Comparison of ENCODE assay signal across 19 mouse cellular contexts in the genomic region with DNA sequence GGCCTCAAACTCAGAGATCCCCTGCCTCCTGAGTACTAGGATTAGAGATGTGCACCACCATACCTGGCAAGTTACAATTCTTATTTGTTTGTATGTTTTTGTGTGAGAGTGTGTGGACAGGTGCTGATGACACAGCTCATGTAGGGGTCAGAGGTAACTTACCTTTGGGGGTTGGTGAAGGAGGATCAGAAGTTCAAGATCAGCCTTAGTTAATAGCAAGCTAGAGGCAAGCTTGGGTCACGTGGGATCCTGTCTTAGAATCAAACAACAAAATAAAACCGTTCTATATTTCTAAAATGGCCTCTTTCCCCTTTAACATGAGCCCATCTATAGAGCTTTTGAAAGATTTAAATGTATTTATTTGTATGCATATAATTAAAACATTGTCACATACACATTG. TPM values are rescaled to one million over a fixed set of nuclear protein-coding genes. Genes with fewer than 3 reads are reported as not detected.
DNase-seq lines count a peak whose midpoint lies in the region; ATAC-seq and TF ChIP-seq lines count a peak whose summit lies in the region.
"Had no signal": no experiment of that assay in that cellular context is flagged by ENCODE, and none has a peak within 500 bp of the region (broad histone marks: within the 10 kb centered on the region; RNA-seq: fewer than 3 reads in every experiment).

No protein-coding gene starts in this region.

- no peaks in the 10 kb centered on the region for H3K36me3 ChIP-seq in forebrain, embryonic 11.5 days (ENCODE audit: control insufficient read depth, insufficient read depth, low read length)
- no peaks in the 10 kb centered on the region for H3K36me3 ChIP-seq in forebrain, embryonic 12.5 days (replicated peaks)
- no peaks in the 10 kb centered on the region for H3K36me3 ChIP-seq in hindbrain, embryonic 13.5 days
- no peaks in the 10 kb centered on the region for H3K36me3 ChIP-seq in hindbrain, embryonic 10.5 days
- H3K36me3 ChIP-seq in midbrain, embryonic 11.5 days (ENCODE audit: control insufficient read depth, insufficient read depth, low read length): no peaks in the 10 kb centered on the region
- no peaks in the 10 kb centered on the region for H3K36me3 ChIP-seq in midbrain, postnatal 0 days (ENCODE audit: insufficient read depth, low read length)
- H3K36me3 ChIP-seq: embryonic facial prominence, embryonic 10.5 days; embryonic facial prominence, embryonic 15.5 days; heart, embryonic 13.5 days; lung, embryonic 15.5 days; stomach, embryonic 15.5 days had no signal

- H3K4me1 ChIP-seq in forebrain, embryonic 11.5 days (replicated peaks; ENCODE audit: control insufficient read depth, insufficient read depth, low read length): no peaks in the 10 kb centered on the region
- H3K4me1 ChIP-seq in forebrain, embryonic 12.5 days: no peaks in the 10 kb centered on the region
- no peaks in the 10 kb centered on the region; the same call in 1 of the 2 replicates for H3K4me1 ChIP-seq in hindbrain, embryonic 13.5 days (replicated peaks)
- no peaks in the 10 kb centered on the region; the same call in 1 of the 2 replicates for H3K4me1 ChIP-seq in hindbrain, embryonic 10.5 days (replicated peaks)
- H3K4me1 ChIP-seq in midbrain, embryonic 11.5 days (ENCODE audit: control insufficient read depth, insufficient read depth, low read length): no peaks in the 10 kb centered on the region
- no peaks in the 10 kb centered on the region for H3K4me1 ChIP-seq in midbrain, postnatal 0 days (ENCODE audit: insufficient read depth, low read length)
- H3K4me1 ChIP-seq: embryonic facial prominence, embryonic 15.5 days; lung, embryonic 15.5 days; stomach, embryonic 15.5 days had no signal

- no peak overlapping the region for H3K27ac ChIP-seq in forebrain, embryonic 11.5 days (ENCODE audit: low read depth, low read length)
- no peak overlapping the region for H3K27ac ChIP-seq in forebrain, embryonic 12.5 days
- H3K27ac ChIP-seq in hindbrain, embryonic 13.5 days: no peak overlapping the region
- no peak overlapping the region for H3K27ac ChIP-seq in hindbrain, embryonic 10.5 days
- H3K27ac ChIP-seq in midbrain, embryonic 11.5 days (ENCODE audit: low read depth, low read length): no peak overlapping the region
- H3K27ac ChIP-seq in midbrain, postnatal 0 days (ENCODE audit: low read depth, low read length): no peak overlapping the region
- H3K27ac ChIP-seq: embryonic facial prominence, embryonic 10.5 days; embryonic facial prominence, embryonic 15.5 days; gastrocnemius, adult 2 months; heart, adult 2 months; heart, embryonic 13.5 days; kidney, postnatal 0 days; lung, embryonic 15.5 days; stomach, embryonic 15.5 days had no signal

- no peak overlapping the region for H3K4me2 ChIP-seq in forebrain, embryonic 11.5 days (ENCODE audit: low read depth, low read length, severe bottlenecking)
- H3K4me2 ChIP-seq in forebrain, embryonic 12.5 days: no peak overlapping the region
- H3K4me2 ChIP-seq in hindbrain, embryonic 13.5 days: no peak overlapping the region
- H3K4me2 ChIP-seq in midbrain, embryonic 11.5 days: no peak overlapping the region
- H3K4me2 ChIP-seq in midbrain, postnatal 0 days (ENCODE audit: low read depth, low read length, poor library complexity, severe bottlenecking): no peak overlapping the region
- H3K4me2 ChIP-seq: embryonic facial prominence, embryonic 15.5 days; heart, embryonic 13.5 days; lung, embryonic 15.5 days; stomach, embryonic 15.5 days had no signal

- no peak overlapping the region for H3K4me3 ChIP-seq in forebrain, embryonic 11.5 days (ENCODE audit: low read depth, low read length)
- no peak overlapping the region for H3K4me3 ChIP-seq in forebrain, embryonic 12.5 days (replicated peaks)
- H3K4me3 ChIP-seq in hindbrain, embryonic 13.5 days: no peak overlapping the region
- H3K4me3 ChIP-seq in hindbrain, embryonic 10.5 days: no peak overlapping the region
- H3K4me3 ChIP-seq in midbrain, embryonic 11.5 days (ENCODE audit: low read depth, low read length): no peak overlapping the region
- H3K4me3 ChIP-seq in midbrain, postnatal 0 days (ENCODE audit: low read depth, low read length): no peak overlapping the region
- H3K4me3 ChIP-seq: embryonic facial prominence, embryonic 10.5 days; embryonic facial prominence, embryonic 15.5 days; gastrocnemius, adult 2 months; heart, adult 2 months; heart, embryonic 13.5 days; lung, embryonic 15.5 days; megakaryocyte, embryonic 14.5 days; stomach, embryonic 15.5 days had no signal

- no peak for TF ChIP-seq CTCF in midbrain, postnatal 0 days (IDR thresholded peaks at IDR 0.05)

- H3K9me3 ChIP-seq in forebrain, embryonic 11.5 days (ENCODE audit: control insufficient read depth, low read length): no peaks in the 10 kb centered on the region
- no peaks in the 10 kb centered on the region for H3K9me3 ChIP-seq in forebrain, embryonic 12.5 days
- H3K9me3 ChIP-seq in hindbrain, embryonic 13.5 days: no peaks in the 10 kb centered on the region
- peaks cover 3% of the 10 kb centered on the region; the same call in 1 of the 2 replicates for H3K9me3 ChIP-seq in hindbrain, embryonic 10.5 days
- no peaks in the 10 kb centered on the region for H3K9me3 ChIP-seq in midbrain, embryonic 11.5 days (ENCODE audit: control insufficient read depth, low read length)
- no peaks in the 10 kb centered on the region for H3K9me3 ChIP-seq in midbrain, postnatal 0 days (ENCODE audit: low read length)
- H3K9me3 ChIP-seq: embryonic facial prominence, embryonic 10.5 days; embryonic facial prominence, embryonic 15.5 days; lung, embryonic 15.5 days; megakaryocyte, embryonic 14.5 days; stomach, embryonic 15.5 days had no signal

- no peak overlapping the region for H3K9ac ChIP-seq in forebrain, embryonic 11.5 days (ENCODE audit: low read length)
- H3K9ac ChIP-seq in forebrain, embryonic 12.5 days: no peak overlapping the region
- no peak overlapping the region for H3K9ac ChIP-seq in hindbrain, embryonic 13.5 days
- no peak overlapping the region for H3K9ac ChIP-seq in midbrain, embryonic 11.5 days (ENCODE audit: low read length)
- no peak overlapping the region for H3K9ac ChIP-seq in midbrain, postnatal 0 days (replicated peaks; ENCODE audit: low read length, poor library complexity, severe bottlenecking)
- H3K9ac ChIP-seq: embryonic facial prominence, embryonic 15.5 days; heart, embryonic 13.5 days; lung, embryonic 15.5 days; stomach, embryonic 15.5 days had no signal

- DNase-seq in forebrain, embryonic 11.5 days (ENCODE audit: low spot score): no peak
- DNase-seq in hindbrain, embryonic 10.5 days (ENCODE audit: low spot score): no peak
- no peak for DNase-seq in midbrain, embryonic 11.5 days (ENCODE audit: low spot score, missing footprints)
- DNase-seq in midbrain, postnatal 0 days (ENCODE audit: low spot score): no peak
- DNase-seq in lung, postnatal 4 days: no peak
- DNase-seq: adrenal gland, adult 8-10 months had no signal

- 21% methylated on average over 2 of the region's 2 CpGs for WGBS in forebrain, embryonic 11.5 days
- WGBS in forebrain, embryonic 12.5 days: 28% methylated on average over 2 of the region's 2 CpGs
- WGBS in hindbrain, embryonic 13.5 days: 25% methylated on average over 2 of the region's 2 CpGs
- 24% methylated on average over 2 of the region's 2 CpGs for WGBS in hindbrain, embryonic 10.5 days
- 18% methylated on average over 2 of the region's 2 CpGs for WGBS in midbrain, embryonic 11.5 days
- WGBS in midbrain, postnatal 0 days: 31% methylated on average over 2 of the region's 2 CpGs

- peak; percentile 6; the same call in 1 of the 2 replicates for ATAC-seq in forebrain, embryonic 11.5 days (replicated peaks; ENCODE audit: low FRiP score)
- ATAC-seq in forebrain, embryonic 12.5 days (ENCODE audit: low FRiP score): no peak
- peak; percentile 8; the same call in 1 of the 2 replicates for ATAC-seq in hindbrain, embryonic 13.5 days (ENCODE audit: low FRiP score)
- ATAC-seq in midbrain, embryonic 11.5 days (ENCODE audit: low FRiP score): peak; percentile 31
- ATAC-seq in midbrain, postnatal 0 days (ENCODE audit: low FRiP score): no peak
- ATAC-seq in erythroblast, adult 5-6 weeks (replicated peaks; ENCODE audit: low FRiP score, poor library complexity, severe bottlenecking): peak; percentile 31; the same call in 1 of the 2 replicates

- H3K27me3 ChIP-seq in forebrain, embryonic 11.5 days (ENCODE audit: control insufficient read depth, insufficient read depth, low read length): no peaks in the 10 kb centered on the region
- no peaks in the 10 kb centered on the region for H3K27me3 ChIP-seq in forebrain, embryonic 12.5 days
- no peaks in the 10 kb centered on the region for H3K27me3 ChIP-seq in hindbrain, embryonic 13.5 days
- H3K27me3 ChIP-seq in hindbrain, embryonic 10.5 days (ENCODE audit: insufficient read depth, poor library complexity, severe bottlenecking): no peaks in the 10 kb centered on the region
- H3K27me3 ChIP-seq in midbrain, embryonic 11.5 days (ENCODE audit: control insufficient read depth, insufficient read depth, low read length): no peaks in the 10 kb centered on the region
- H3K27me3 ChIP-seq in midbrain, postnatal 0 days (ENCODE audit: insufficient read depth, low read length): no peaks in the 10 kb centered on the region
- H3K27me3 ChIP-seq: CH12.LX; embryonic facial prominence, embryonic 15.5 days; heart, embryonic 13.5 days; lung, embryonic 15.5 days; megakaryocyte, embryonic 14.5 days; stomach, embryonic 15.5 days had no signal

RNA-seq across cellular contexts. Expression of a gene that starts 9.0 kb away (rescaled TPM):
- polyA plus RNA-seq in forebrain, embryonic 11.5 days (2014; fragmentation: Nextera tagmentation; extraction: Ambion mirVana): 34.3 and 35.3 TPM in 2 replicates
- polyA plus RNA-seq in forebrain, embryonic 12.5 days (2016; fragmentation: Nextera tagmentation; extraction: Ambion mirVana): 22.8 and 24.7 TPM in 2 replicates
- 12.1 and 12.7 TPM in 2 replicates for polyA plus RNA-seq in hindbrain, embryonic 13.5 days (2015; fragmentation: Nextera tagmentation; extraction: Ambion mirVana)
- polyA plus RNA-seq in hindbrain, embryonic 10.5 days (2016; fragmentation: Nextera tagmentation; extraction: Ambion mirVana): 28.6 and 31.3 TPM in 2 replicates
- 27.6 and 31.5 TPM in 2 replicates for polyA plus RNA-seq in midbrain, embryonic 11.5 days (2014; fragmentation: Nextera tagmentation; extraction: Ambion mirVana)
- 8.7 and 13.3 TPM in 2 replicates for total RNA-seq in midbrain, postnatal 0 days (2014; rRNA removed)
- 21.1 and 21.6 TPM in 2 replicates for polyA plus RNA-seq in midbrain, postnatal 0 days (2015; fragmentation: Nextera tagmentation; extraction: Ambion mirVana)
- total RNA-seq in erythroblast, adult 5-6 weeks (2015; ENCODE audit: low replicate concordance): 11.1 and 24.4 TPM in 2 replicates
- total RNA-seq in erythroblast, adult 5-6 weeks (2017; ENCODE audit: low replicate concordance): 2.6 and 6.8 TPM in 2 replicates

Comparison
In these comparisons a context has a peak if more than half of its experiments do, and no peak if none do; other contexts are left out.
1. ATAC-seq: peak in forebrain, embryonic 11.5 days (single experiment), hindbrain, embryonic 13.5 days (single experiment), midbrain, embryonic 11.5 days (single experiment) and erythroblast, adult 5-6 weeks (single experiment); none in forebrain, embryonic 12.5 days (single experiment) and midbrain, postnatal 0 days (single experiment).